ENCODE assay signal across 8 mouse cellular contexts in genomic region chr8:12430173-12430899, GRCm38 (mm10). TPM values are rescaled to one million over a fixed set of nuclear protein-coding genes. Genes with fewer than 3 reads are reported as not detected.
DNase-seq lines count a peak whose midpoint lies in the region; ATAC-seq and TF ChIP-seq lines count a peak whose summit lies in the region.

No protein-coding gene starts in this region.

- H3K4me2 ChIP-seq in kidney, postnatal 0 days (ENCODE audit: low read length) = peak overlapping the region; percentile 44
- H3K4me2 ChIP-seq in heart, embryonic 12.5 days = peak overlapping the region; percentile 61
- H3K4me2 ChIP-seq in neural tube, embryonic 14.5 days (ENCODE audit: low read depth, low read length) = peak overlapping the region; percentile 37

- H3K36me3 ChIP-seq in kidney, postnatal 0 days (ENCODE audit: insufficient read depth, low read length) = no peaks in the 10 kb centered on the region
- H3K36me3 ChIP-seq in heart, embryonic 12.5 days = no peaks in the 10 kb centered on the region
- H3K36me3 ChIP-seq in neural tube, embryonic 14.5 days (ENCODE audit: control insufficient read depth, insufficient read depth, low read length) = no peaks in the 10 kb centered on the region

- DNase-seq in kidney, postnatal 0 days (ENCODE audit: low spot score) = no peak
- no peak for DNase-seq in kidney, adult 18-20 months
- peak; percentile 86 for DNase-seq in embryo, embryonic 10 days (ENCODE audit: low spot score)
- peak; percentile 60 to 64 for DNase-seq in layer of hippocampus, postnatal 36 days
- no peak for DNase-seq in thymus, postnatal 14 days

- peak overlapping the region; percentile 18 for H3K4me3 ChIP-seq in kidney, postnatal 0 days (replicated peaks; ENCODE audit: low read depth, low read length)
- H3K4me3 ChIP-seq in heart, embryonic 12.5 days = peak overlapping the region; percentile 21
- peak overlapping the region; percentile 16; the same call in 1 of the 2 replicates for H3K4me3 ChIP-seq in neural tube, embryonic 14.5 days (ENCODE audit: low read depth, low read length)

- peaks cover 3% of the 10 kb centered on the region; the same call in 1 of the 2 replicates for H3K4me1 ChIP-seq in kidney, postnatal 0 days (replicated peaks; ENCODE audit: insufficient read depth, low read length)
- peaks cover 21% of the 10 kb centered on the region for H3K4me1 ChIP-seq in heart, embryonic 12.5 days (replicated peaks)
- H3K4me1 ChIP-seq in neural tube, embryonic 14.5 days (ENCODE audit: control insufficient read depth, insufficient read depth, low read length) = peaks cover 18% of the 10 kb centered on the region

- no peak overlapping the region for H3K9ac ChIP-seq in kidney, postnatal 0 days (ENCODE audit: low read depth, low read length)
- H3K9ac ChIP-seq in heart, embryonic 12.5 days = no peak overlapping the region
- H3K9ac ChIP-seq in neural tube, embryonic 14.5 days (replicated peaks; ENCODE audit: low read depth, low read length) = 0 out of 2 replicates have a peak overlapping the region, but pooled peaks have one; percentile 22

- ATAC-seq in kidney, postnatal 0 days (replicated peaks; ENCODE audit: low FRiP score, low read depth) = peak; percentile 61; the same call in 1 of the 2 replicates
- no peak for ATAC-seq in heart, embryonic 12.5 days (ENCODE audit: insufficient number of reproducible peaks, low FRiP score)
- peak; percentile 81 for ATAC-seq in neural tube, embryonic 14.5 days (ENCODE audit: low read depth)
- ATAC-seq in activated CD4-positive, CD25-positive, alpha-beta regulatory T cell, adult 4 months = no peak

- peaks cover 77% of the 10 kb centered on the region for H3K27me3 ChIP-seq in kidney, postnatal 0 days (ENCODE audit: insufficient read depth, low read length)
- H3K27me3 ChIP-seq in heart, embryonic 12.5 days (replicated peaks) = peaks cover 97% of the 10 kb centered on the region
- H3K27me3 ChIP-seq in neural tube, embryonic 14.5 days (ENCODE audit: control insufficient read depth, insufficient read depth, low read length) = peaks cover 50% of the 10 kb centered on the region

- TF ChIP-seq CTCF in kidney, postnatal 0 days (IDR thresholded peaks at IDR 0.05; ENCODE audit: low read depth) = no peak

- 2% methylated on average over 46 of the region's 46 CpGs for WGBS in kidney, postnatal 0 days
- under 1% methylated on average over 46 of the region's 46 CpGs for WGBS in heart, embryonic 12.5 days
- under 1% methylated on average over 44 of the region's 46 CpGs for WGBS in neural tube, embryonic 14.5 days

- H3K27ac ChIP-seq in kidney, postnatal 0 days = no peak overlapping the region
- H3K27ac ChIP-seq in heart, embryonic 12.5 days (ENCODE audit: poor library complexity, severe bottlenecking) = no peak overlapping the region
- peak overlapping the region; percentile 64 for H3K27ac ChIP-seq in neural tube, embryonic 14.5 days (ENCODE audit: low read depth, low read length)

- no peaks in the 10 kb centered on the region for H3K9me3 ChIP-seq in kidney, postnatal 0 days (replicated peaks; ENCODE audit: low read length)
- H3K9me3 ChIP-seq in heart, embryonic 12.5 days (replicated peaks) = no peaks in the 10 kb centered on the region
- H3K9me3 ChIP-seq in neural tube, embryonic 14.5 days (ENCODE audit: control insufficient read depth, low read length) = no peaks in the 10 kb centered on the region

RNA-seq across cellular contexts. Expression of gene Sox1, which starts 35.2 kb away (rescaled TPM):
- polyA plus RNA-seq in kidney, postnatal 0 days (2015; fragmentation: Nextera tagmentation; extraction: Ambion mirVana) = not detected in 2 replicates
- not detected in 2 replicates for polyA plus RNA-seq in heart, embryonic 12.5 days (2016; fragmentation: Nextera tagmentation; extraction: Ambion mirVana)
- total RNA-seq in layer of hippocampus, postnatal 36 days (2021) = 1 to 10 TPM; 9.7 to 10.0 TPM
- polyA plus RNA-seq in neural tube, embryonic 14.5 days (2014; fragmentation: Nextera tagmentation; extraction: Ambion mirVana) = 0.93 and 1.1 TPM in 2 replicates
- polyA plus RNA-seq in activated CD4-positive, CD25-positive, alpha-beta regulatory T cell, adult 4 months (2017; shearing (Covaris generic)) = not detected

Comparison
In these comparisons a context has a peak if more than half of its experiments do, and no peak if none do; other contexts are left out.
1. ATAC-seq: peak in kidney, postnatal 0 days (single experiment) and neural tube, embryonic 14.5 days (single experiment); none in heart, embryonic 12.5 days (single experiment) and activated CD4-positive, CD25-positive, alpha-beta regulatory T cell, adult 4 months (single experiment).
2. DNase-seq: peak in embryo, embryonic 10 days (single experiment) and layer of hippocampus, postnatal 36 days (2 of 2); none in kidney, postnatal 0 days (single experiment), kidney, adult 18-20 months (single experiment) and thymus, postnatal 14 days (single experiment).
3. Peak in every context shown above with its lines, with median percentiles within 50 percentile points of each other: H3K4me2 ChIP-seq and H3K4me3 ChIP-seq.